Mouse (Mus musculus): ENCODE data around the gene Slc7a14. TPM values are rescaled to one million over a fixed set of nuclear protein-coding genes. Genes with fewer than 3 reads are reported as not detected.

Gene Slc7a14
- polyA plus RNA-seq (2012; rRNA removed): 0.01 TPM in 1 of 2 replicates, not detected in the other
- 0.03 TPM in 2 replicates for polyA plus RNA-seq (2014; fragmentation: Nextera tagmentation; extraction: Ambion mirVana)

- no peak within 1 kb of the TSS for H3K4me3 ChIP-seq (ENCODE audit: insufficient read depth in 1 of 2, low read depth in 2 of 2, low read length in 2 of 2)
- DNase-seq (ENCODE audit: low read depth in 3 of 3, low spot score in 3 of 3) (no peak), ATAC-seq (ENCODE audit: insufficient read depth) (no peak)
- peaks cover 12% of the 10 kb centered on the region for H3K27me3 ChIP-seq (ENCODE audit: control insufficient read depth, insufficient read depth, low read length)
- H3K9me3 ChIP-seq (ENCODE audit: control insufficient read depth, low read length): no peaks in the 10 kb centered on the region
- H3K4me1 ChIP-seq (replicated peaks; ENCODE audit: control insufficient read depth in 2 of 2, insufficient read depth in 2 of 2, low read length in 1 of 2): no peaks in the 10 kb centered on the region
- H3K9ac ChIP-seq (replicated peaks): no peak within 1 kb of the TSS
- no peak within 1 kb of the TSS for H3K27ac ChIP-seq
- H3K4me2 ChIP-seq (ENCODE audit: low read depth): no peak within 1 kb of the TSS
- TF ChIP-seq EP300 (IDR thresholded peaks at IDR 0.05; ENCODE audit: low read depth): no peak
- TF ChIP-seq CTCF (IDR thresholded peaks at IDR 0.05; ENCODE audit: low read depth): no peak
- no peaks in the 10 kb centered on the region for H3K36me3 ChIP-seq (replicated peaks; ENCODE audit: control insufficient read depth, insufficient read depth, low read depth)
- WGBS (ENCODE audit: insufficient replicate concordance): 3% methylated on average over 34 of the region's 38 CpGs
Measured at GRCm38 (mm10) chr3:31309934-31310787, at the start of gene Slc7a14. Slc7a14 (minus strand) TSS chr3:31310378.

GRCm38 (mm10) chr3:31346540-31346939, 36.4 kb upstream of the Slc7a14 start:
- Histone ChIP-seq H3K9ac (replicated peaks) (no peak overlapping the region), H3K4me3 (ENCODE audit: insufficient read depth in 1 of 2, low read depth in 2 of 2, low read length in 2 of 2) (no peak overlapping the region), H3K4me1 (replicated peaks; ENCODE audit: control insufficient read depth in 2 of 2, insufficient read depth in 2 of 2, low read length in 1 of 2) (no peaks in the 10 kb centered on the region), H3K4me2 (ENCODE audit: low read depth) (no peak overlapping the region), H3K27ac (no peak overlapping the region), H3K27me3 (ENCODE audit: control insufficient read depth, insufficient read depth, low read length) (no peaks in the 10 kb centered on the region), H3K9me3 (ENCODE audit: control insufficient read depth, low read length) (no peaks in the 10 kb centered on the region), H3K36me3 (replicated peaks; ENCODE audit: control insufficient read depth, insufficient read depth, low read depth) (no peaks in the 10 kb centered on the region)
- ATAC-seq (ENCODE audit: insufficient read depth) (no peak), DNase-seq (ENCODE audit: low read depth in 3 of 3, low spot score in 3 of 3) (no peak)
- WGBS (ENCODE audit: insufficient replicate concordance): 53% methylated on average over 4 of the region's 4 CpGs
- no peak for TF ChIP-seq CTCF (IDR thresholded peaks at IDR 0.05; ENCODE audit: low read depth)
- no peak for TF ChIP-seq EP300 (IDR thresholded peaks at IDR 0.05; ENCODE audit: low read depth)

- no peak for TF ChIP-seq EP300 (IDR thresholded peaks at IDR 0.05; ENCODE audit: low read depth)
- TF ChIP-seq CTCF (IDR thresholded peaks at IDR 0.05; ENCODE audit: low read depth): no peak
- no peak overlapping the region for H3K4me2 ChIP-seq (ENCODE audit: low read depth)
- DNase-seq (ENCODE audit: low read depth in 3 of 3, low spot score in 3 of 3) (no peak), ATAC-seq (ENCODE audit: insufficient read depth) (no peak)
- no peaks in the 10 kb centered on the region for H3K36me3 ChIP-seq (replicated peaks; ENCODE audit: control insufficient read depth, insufficient read depth, low read depth)
- H3K27ac ChIP-seq: no peak overlapping the region
- H3K4me1 ChIP-seq (replicated peaks; ENCODE audit: control insufficient read depth in 2 of 2, insufficient read depth in 2 of 2, low read length in 1 of 2): no peaks in the 10 kb centered on the region
- H3K27me3 ChIP-seq (ENCODE audit: control insufficient read depth, insufficient read depth, low read length): no peaks in the 10 kb centered on the region
- H3K4me3 ChIP-seq (ENCODE audit: insufficient read depth in 1 of 2, low read depth in 2 of 2, low read length in 2 of 2): no peak overlapping the region
- 20% methylated on average over 4 of the region's 4 CpGs for WGBS (ENCODE audit: insufficient replicate concordance)
- H3K9ac ChIP-seq (replicated peaks): no peak overlapping the region
- no peaks in the 10 kb centered on the region for H3K9me3 ChIP-seq (ENCODE audit: control insufficient read depth, low read length)
Measured at GRCm38 (mm10) chr3:31345766-31346165, 35.6 kb upstream of the Slc7a14 start.

- Histone ChIP-seq H3K4me3 (ENCODE audit: insufficient read depth in 1 of 2, low read depth in 2 of 2, low read length in 2 of 2) (no peak overlapping the region), H3K4me1 (replicated peaks; ENCODE audit: control insufficient read depth in 2 of 2, insufficient read depth in 2 of 2, low read length in 1 of 2) (no peaks in the 10 kb centered on the region), H3K27ac (no peak overlapping the region), H3K4me2 (ENCODE audit: low read depth) (no peak overlapping the region), H3K9me3 (ENCODE audit: control insufficient read depth, low read length) (no peaks in the 10 kb centered on the region), H3K9ac (replicated peaks) (no peak overlapping the region), H3K36me3 (replicated peaks; ENCODE audit: control insufficient read depth, insufficient read depth, low read depth) (no peaks in the 10 kb centered on the region), H3K27me3 (ENCODE audit: control insufficient read depth, insufficient read depth, low read length) (no peaks in the 10 kb centered on the region)
- ATAC-seq (ENCODE audit: insufficient read depth): no peak
- no peak for TF ChIP-seq CTCF (IDR thresholded peaks at IDR 0.05; ENCODE audit: low read depth)
- TF ChIP-seq EP300 (IDR thresholded peaks at IDR 0.05; ENCODE audit: low read depth): no peak
- WGBS (ENCODE audit: insufficient replicate concordance): 26% methylated on average over 3 of the region's 3 CpGs
- DNase-seq (ENCODE audit: low read depth in 3 of 3, low spot score in 3 of 3): no peak
Measured at GRCm38 (mm10) chr3:31339236-31339635, 29.1 kb upstream of the Slc7a14 start.

- no peak overlapping the region for H3K4me2 ChIP-seq (ENCODE audit: low read depth)
- H3K4me1 ChIP-seq (replicated peaks; ENCODE audit: control insufficient read depth in 2 of 2, insufficient read depth in 2 of 2, low read length in 1 of 2): no peaks in the 10 kb centered on the region
- no peak overlapping the region for H3K27ac ChIP-seq
- no peaks in the 10 kb centered on the region for H3K27me3 ChIP-seq (ENCODE audit: control insufficient read depth, insufficient read depth, low read length)
- H3K4me3 ChIP-seq (ENCODE audit: insufficient read depth in 1 of 2, low read depth in 2 of 2, low read length in 2 of 2): no peak overlapping the region
- TF ChIP-seq CTCF (IDR thresholded peaks at IDR 0.05; ENCODE audit: low read depth): no peak
- no peak for TF ChIP-seq EP300 (IDR thresholded peaks at IDR 0.05; ENCODE audit: low read depth)
- WGBS (ENCODE audit: insufficient replicate concordance): 48% methylated on average over 7 of the region's 7 CpGs
- no peaks in the 10 kb centered on the region for H3K9me3 ChIP-seq (ENCODE audit: control insufficient read depth, low read length)
- no peak for ATAC-seq (ENCODE audit: insufficient read depth)
- DNase-seq (ENCODE audit: low read depth in 3 of 3, low spot score in 3 of 3): no peak
- H3K36me3 ChIP-seq (replicated peaks; ENCODE audit: control insufficient read depth, insufficient read depth, low read depth): no peaks in the 10 kb centered on the region
- no peak overlapping the region for H3K9ac ChIP-seq (replicated peaks)
Measured at GRCm38 (mm10) chr3:31328237-31328836, 18.2 kb upstream of the Slc7a14 start.
